Mouse (Mus musculus): ENCODE results near the gene Camk2b.
"Not testable (repeated sequence)": the region's sequence is repeated elsewhere in the genome, so short reads cannot be mapped to it uniquely, and the experiment has no call there.

The Camk2b gene

DNA sequence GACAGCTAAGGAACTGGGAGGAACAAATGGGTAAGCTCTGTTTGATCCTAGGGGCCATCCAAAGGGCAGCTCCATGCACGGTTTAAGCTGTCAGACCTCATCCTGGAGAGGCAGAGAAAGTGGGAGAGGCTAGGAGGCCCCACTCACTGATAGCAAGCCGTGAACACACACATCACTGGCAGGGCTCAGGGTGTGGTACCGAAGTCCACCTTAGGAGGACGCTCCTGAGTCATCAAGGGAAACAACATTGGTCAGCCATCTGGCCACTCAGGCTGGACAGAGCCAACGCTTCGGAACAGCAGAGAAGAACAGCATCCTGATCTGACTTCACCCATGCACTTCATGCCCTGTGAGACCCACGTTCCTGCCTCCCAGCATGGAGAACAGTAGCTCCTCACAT lies 87.1 kb downstream of the Camk2b start:
- DNase-seq = no peak

DNA sequence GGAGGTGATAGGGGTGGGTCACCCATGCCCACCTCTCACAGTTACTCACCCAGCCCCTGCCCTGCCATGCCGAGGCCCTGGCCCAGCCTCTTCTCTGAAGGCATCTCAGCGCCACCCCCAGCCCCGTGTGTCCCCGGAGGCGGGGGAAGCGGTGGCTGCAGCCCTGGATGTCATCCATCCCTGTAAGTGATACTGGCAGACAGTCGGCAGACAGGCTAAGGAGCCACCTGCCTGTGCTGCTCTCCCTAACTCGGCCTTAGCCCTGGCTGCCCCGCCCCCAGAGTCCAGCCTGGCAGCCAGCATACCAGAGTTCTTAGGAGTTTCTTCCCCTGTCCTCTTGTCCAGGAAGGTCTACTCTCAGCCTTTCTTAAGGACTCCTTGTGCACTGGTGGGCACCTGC lies 90.1 kb downstream of the Camk2b start:
- no peak for DNase-seq

DNA sequence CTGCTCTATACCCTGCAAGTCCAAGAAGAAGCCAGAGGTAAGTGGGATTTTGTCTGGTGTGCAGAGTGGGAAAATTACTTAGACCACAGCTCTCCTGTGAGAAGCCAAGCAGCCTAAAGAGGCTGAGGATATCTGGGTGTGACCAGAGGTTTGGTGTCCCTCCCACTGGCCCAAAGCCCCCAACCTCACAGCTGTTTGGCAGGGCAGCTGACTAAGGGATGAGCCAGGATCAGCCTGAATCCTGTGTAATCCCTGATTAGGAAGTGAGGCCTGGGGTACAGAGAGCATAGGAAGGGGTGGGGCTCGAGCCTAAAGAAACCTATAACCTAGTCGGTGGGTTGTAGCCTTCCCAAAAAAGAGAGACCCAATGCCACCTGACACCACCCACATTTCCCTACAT lies 91.1 kb downstream of the Camk2b start:
- DNase-seq = no peak

DNA sequence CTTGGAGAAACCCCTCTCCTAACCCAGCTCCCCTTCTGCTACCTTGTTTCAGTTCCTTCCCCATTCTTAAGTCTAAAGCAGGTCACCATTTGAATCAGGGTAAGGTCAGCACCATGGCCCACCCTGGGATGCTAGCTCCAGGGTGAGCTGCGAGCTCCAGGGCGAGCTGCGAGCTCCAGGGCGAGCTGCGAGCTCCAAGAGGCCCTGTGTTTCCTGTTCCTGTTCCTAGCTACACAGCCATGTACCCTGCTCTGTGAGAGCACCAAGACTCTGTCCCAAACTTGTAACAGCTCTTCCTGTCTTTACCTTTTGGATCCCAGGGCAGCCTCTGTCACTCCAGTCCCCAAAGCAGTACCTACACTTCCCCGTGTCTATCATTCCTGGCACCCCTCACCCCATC lies 92.1 kb downstream of the Camk2b start:
- DNase-seq = no peak

DNA sequence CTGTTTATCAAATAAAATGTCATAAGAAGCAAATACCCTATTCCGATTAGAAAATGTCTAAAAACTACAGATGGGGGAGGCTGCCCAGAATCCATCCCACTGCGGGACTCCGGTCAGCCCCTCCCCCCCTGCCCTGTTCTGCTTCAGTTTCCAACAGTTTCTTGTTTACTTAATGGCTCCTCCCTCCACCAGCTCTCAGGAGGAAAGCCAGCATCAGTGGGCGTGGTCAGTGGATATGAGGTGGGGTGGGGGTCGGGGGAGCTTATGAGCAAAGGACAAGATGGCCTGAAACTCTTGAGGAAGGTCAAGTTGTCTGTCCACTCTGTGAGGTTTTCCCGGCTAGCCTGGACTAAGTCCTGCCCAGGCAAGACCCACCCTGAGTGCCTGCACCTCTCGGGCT lies 93.0 kb downstream of the Camk2b start:
- no peak for DNase-seq

DNA sequence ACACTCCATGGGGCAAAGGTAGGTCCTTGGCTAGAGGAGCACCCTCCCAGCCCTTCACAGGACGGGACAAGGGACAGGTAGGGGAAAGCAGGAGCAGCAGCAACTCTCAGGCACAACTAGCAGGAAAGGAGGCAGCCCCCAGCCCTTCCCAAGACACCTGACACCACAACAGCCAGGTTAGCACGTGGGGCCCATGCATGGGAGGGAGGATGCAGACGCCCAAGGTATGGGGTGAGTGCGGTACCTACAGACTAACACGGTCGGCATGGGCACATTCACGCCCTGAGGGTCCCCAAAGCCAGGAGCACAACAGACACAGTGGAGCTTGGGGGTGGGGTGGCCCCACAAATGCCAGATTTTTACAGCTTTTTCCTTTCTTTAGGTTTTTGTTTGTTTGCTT lies 95.0 kb downstream of the Camk2b start:
- DNase-seq = no peak

DNA sequence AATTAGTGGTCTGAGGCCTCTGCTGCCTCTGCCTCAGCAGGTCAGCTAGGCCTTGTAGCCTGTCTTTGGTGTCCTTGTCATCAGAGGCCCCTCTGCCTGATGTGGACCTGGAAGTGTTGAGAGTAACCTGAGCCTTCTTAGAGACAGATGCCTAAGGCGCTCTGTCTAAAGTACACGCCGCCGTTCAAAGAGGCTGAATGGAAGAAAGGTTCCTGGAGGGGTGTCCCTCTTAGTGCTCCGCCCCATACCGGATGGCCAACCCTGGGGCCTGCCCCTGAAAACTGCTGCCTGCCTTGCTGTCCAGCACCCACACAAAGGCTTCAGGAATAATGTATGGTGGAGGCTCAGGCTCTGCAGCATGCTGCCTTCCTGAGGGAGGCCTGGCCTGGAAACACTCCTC lies 97.9 kb downstream of the Camk2b start:
- no peak for DNase-seq

DNA sequence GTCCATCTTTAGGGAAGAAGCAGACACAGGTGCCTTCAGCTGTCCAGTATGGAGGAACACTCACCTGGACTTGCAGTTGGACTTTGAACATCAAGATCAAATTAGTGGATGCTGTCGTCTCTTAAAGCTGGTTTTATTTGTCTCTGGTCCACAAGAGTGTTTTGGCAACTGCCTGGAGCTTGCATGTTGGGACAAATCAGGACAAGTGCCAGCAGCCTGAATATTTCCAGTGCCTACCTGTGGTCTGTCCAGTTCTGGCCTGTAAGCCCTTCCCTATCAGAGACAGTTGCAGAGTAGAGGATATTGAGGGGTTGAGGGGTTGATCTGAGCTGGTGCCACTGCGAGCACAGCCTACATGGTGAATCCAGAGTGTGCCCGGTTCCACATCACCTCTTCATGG lies 99.4 kb downstream of the Camk2b start:
- DNase-seq = no peak

DNA sequence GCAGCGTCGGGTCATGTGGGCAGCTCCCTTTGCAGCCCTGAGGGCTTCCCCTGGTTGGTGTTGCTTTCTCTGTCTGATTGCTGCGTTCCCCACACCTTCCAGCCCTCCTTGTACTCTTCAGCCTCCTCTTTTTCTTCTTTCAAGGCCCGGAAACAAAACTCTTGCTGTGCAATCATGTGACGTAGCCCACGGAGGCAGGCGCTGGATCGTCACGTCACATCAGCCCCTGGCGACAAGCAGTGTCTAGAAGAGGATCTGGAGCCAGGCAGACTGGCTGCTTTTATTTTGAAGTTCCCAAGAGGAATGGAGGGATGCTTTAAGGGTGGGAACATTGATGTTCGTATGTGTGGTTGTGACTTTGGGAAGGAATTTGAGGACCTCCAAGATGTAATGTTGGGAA lies 100.3 kb downstream of the Camk2b start:
- no peak for DNase-seq

DNA sequence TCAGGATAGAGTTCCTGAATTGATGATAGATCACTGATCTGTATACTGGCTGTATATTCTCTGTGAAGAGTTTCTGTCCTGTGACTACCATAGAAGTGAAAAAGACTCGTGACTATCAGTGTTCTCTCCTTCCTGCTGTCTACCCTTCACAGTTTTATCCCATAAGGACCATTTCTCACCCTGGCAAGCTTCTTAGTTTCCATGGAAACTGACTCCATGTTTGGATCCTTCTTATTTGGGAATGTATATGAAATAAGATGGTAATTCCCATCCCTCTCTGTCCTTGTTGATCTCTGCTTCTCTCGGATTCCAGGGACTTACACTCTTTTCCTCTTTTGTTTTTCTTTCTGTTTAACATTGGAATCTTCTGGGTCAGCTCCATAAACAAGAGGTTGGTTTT lies 106.1 kb downstream of the Camk2b start:
- no peak for DNase-seq

DNA sequence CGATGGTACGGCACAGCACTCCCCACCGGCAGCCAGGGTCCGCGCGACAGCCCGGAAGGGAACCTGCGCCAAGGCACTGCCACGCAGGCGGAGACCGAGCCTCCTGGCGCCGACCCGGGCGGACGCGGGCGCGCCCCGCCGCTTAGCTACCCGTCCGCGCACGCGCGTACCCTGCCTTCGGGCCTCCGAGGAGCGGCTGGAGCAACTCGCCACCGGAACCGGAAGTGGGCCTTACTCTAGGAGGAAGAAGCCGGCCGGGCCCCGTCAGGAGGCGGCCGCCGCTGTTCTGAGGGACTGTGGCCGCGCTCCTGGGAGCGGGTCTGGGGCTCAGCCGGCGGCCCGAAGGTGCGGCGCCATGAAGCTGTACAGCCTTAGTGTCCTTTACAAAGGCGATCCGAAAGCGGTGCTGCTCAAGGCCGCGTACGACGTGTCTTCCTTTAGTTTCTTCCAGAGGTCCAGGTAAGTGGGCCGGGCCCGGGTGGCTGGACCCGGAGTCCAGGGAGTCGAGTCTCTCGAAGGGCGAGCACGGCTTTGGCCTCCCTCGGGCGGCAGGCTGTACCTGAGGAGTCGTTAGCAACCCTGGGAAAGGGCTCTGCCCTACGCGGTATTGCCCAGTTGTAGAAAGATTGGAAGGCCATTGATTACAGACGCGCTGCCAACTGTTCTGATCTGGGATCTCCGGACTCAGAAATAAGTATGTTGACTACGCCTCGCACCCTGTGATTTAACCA lies 110.5 kb downstream of the Camk2b start, which contains the start of gene Ykt6:
Ykt6 (plus strand) TSS at position 148 of the 731 bp plus-strand sequence.
- peak; percentile 97 for DNase-seq

DNA sequence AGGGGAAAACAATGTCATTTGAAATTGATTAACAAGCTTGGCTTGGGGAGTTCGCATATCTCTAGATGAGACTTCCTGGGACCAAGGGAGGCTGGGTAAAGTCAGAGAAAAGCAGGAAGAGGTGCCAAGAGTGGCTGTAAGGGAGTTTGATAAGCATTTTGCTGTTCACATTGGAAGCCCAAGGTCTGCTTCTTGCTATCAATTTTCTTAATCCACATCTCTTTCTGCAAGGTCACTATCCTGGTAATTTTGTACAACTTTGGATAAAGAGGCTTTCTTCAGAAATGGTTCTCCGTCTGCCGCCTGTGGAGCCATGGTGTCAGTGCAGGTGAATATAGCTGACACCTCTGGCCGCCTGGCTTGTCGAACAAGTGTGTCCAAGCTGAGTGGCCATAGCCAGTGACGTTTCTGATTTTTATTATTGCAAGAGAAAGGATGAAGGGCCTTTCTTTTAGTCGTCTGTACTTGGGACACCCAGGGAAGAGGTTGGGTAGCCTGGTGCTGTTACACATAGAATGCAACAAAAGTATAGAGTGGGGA lies 111.1 kb downstream of the Camk2b start:
- peak; percentile 50 for DNase-seq

DNA sequence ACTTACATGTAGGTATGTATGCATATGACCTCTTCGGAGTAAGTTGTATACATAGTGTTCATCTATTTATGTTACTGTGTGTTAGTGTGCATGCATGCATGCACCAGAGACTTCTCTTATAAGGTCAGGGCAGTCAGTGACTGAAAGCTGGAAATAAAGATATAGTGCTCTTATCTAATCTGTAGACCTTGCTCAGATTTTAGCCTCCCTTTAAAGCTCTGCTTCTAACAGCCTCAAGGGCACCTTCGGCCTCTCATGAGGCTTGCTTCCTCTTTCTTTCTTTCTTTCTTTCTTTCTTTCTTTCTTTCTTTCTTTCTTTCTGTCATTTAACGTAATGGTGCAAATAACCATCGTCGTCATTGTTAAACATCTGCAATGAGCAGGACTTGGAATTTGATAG lies 111.7 kb downstream of the Camk2b start:
- no peak for DNase-seq

DNA sequence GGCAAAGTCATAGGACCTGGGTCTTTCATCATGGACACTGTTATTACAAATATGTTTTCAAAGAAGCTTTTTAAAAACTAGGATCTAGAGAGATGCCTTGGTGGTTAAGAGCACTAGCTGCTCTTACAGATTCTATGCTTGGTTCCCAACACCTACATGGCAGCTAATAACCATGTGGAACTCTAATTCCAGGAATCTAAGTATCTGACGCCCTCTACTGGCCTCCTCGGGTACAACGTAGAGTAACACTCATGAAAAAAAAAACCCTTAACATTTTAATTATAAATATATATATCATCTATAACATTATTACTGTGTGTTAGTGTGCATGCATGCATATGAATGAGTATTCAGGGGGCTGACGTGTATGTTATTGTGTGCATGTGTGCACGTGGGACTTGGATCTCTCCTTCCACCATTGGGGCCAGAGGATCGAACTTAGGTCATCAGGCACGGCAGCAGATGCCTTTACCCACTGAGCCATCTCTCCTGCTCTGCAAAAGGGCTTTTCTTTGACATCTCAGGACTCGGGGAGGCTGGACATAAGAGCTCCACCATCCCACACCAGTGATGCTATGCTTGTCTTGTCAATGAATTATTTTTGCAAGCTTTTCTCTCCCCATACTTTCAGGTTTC lies 112.9 kb downstream of the Camk2b start:
- DNase-seq = peak; percentile 45

DNA sequence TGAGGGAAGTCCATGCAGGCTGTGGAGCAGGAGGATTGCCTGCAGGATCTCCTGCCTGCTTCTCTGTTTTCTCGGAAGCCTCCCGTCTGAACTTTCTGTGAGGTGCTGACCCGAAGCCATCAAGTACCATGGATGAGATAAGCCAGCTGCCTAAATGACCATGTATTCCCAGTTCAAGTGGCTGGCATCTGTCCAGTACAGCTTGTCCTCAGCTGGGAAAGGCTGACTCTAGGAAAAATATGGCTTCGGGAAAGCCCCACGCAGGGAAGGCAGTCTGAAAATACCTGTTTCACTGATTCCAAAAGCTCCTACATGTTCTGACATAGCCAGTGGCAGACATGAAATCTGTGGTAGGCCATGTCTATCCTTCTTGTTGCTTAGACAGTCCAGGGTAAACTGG lies 113.7 kb downstream of the Camk2b start:
- no peak for DNase-seq

DNA sequence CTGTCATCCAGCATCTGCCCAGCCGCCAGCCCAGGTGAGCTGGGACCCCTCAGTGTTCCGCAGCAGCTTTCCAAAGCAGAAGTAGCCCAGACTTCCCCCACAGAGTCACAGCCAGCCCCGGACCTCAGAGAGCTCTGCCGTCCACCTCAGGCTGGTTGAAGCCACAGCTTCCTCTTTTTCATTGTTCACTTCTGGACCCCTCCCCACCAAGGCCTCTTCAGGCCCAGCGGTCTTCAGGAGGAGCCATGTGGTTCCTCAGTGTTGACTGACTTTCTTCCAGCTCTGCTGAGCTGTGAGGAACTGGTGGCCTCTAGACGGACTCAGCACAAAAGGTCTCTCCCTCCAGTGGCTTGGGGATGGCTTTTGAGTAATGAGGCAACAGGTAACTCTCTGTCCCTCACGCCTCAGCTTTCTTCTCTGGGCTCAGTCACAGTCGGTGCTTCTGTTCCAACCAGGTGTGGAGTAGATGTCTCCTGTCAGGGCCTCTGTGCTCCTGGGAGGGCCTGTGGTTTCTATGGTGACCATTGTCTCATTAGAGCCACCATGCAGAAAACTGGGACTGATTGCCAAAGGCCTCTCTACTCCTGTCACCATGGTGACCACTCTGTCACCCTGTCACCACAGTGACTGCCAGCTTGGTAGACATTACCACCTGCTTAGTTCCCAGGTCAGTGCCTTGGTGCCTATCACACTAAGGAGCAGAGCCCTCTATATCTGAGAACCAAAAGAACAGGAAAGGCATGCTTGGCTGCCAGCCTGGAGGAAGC lies 116.4 kb downstream of the Camk2b start, which contains the start of gene Gck:
Gck (minus strand) TSS at position 496 of the 767 bp plus-strand sequence.
- peak; percentile 43 for DNase-seq

DNA sequence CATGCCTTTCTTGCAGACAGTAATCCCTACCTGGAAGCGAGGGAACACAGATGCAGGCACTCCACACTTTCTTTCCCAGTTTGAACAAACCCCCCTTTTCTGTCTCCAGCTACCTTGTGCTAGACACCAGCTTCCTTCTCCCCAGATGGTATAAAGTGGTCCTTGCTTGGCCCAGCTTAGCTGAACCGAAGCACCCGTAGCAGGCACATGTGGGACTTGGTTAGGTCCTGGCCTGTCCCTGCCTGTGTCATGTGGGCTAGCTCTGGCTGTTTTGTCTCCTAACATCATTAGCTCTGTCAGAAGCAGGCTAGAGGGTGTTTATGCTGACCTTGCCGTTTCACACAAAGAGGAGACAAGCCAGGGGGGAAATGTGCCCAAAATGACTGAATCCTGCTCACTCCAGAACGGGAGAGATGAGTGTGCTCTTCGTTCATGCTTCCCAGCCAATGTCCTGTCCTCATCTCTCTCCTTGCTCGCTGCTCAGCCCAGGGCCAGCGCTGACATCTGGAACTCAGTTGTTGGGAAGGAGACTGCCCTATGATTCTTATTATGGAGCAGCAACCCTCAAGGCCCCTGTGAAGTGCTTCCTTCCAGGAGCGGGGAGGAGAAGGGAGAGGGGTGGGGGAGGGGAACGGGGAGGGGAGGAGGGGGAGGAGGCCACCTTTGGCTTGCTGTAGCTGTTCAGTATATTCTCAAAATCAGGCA lies 117.5 kb downstream of the Camk2b start:
- no peak for DNase-seq

DNA sequence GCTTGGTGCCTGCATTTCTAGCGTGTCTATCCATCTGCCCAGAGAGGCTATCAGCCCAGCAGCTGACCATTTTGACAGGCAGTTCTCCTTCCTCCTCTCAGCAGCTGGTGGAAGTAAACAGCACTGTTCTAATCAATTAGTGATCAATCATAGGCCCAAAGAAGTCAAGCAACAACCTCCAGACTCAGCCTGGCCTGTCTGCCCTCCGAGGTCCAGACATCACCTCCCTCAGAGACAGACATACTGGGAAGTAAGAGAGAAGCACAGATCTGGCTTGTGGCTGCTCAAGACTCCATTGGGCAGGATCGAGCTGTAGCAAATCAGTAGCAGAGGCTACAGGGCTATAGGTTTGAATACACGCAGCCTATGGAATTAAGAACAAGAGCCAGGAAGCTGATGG lies 118.4 kb downstream of the Camk2b start:
- DNase-seq = no peak

DNA sequence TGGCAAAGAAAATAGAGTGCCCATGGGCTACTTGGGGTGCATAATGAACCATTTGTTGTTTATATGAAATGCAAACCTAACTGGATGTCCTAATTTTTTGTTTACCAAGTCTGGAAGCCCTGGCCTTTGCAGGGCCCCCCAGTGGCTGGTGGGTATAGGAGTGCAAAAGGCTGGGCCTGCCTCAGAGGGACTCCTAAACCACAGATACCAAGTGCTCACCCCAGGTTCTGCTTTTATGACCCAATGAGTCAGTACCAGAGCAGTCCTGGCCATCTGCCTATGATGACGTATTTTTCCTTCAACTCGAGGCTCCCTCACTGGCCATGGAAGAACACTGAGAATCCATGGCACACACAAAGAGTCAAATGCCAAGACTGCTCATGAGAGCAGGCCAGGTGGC lies 121.1 kb downstream of the Camk2b start:
- no peak for DNase-seq

DNA sequence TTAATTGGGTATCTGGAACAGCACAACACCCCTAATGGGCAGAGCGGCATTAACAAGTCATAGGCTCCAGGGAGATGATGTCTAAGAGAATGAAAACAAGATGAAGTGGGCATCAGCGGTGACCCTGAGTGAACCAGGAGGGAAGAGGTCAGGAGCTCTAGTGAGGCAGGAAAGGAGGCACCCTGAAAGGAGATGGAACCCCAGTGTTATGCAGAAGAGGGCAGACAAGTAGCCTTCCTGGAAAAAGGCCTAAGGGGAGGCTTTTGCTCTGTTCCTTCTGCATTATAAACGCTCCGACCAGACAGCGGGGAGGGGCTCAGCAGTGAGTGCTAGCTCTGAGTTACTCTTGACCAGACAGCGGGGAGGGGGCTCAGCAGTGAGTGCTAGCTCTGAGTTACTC lies 123.2 kb downstream of the Camk2b start:
- no peak for DNase-seq

DNA sequence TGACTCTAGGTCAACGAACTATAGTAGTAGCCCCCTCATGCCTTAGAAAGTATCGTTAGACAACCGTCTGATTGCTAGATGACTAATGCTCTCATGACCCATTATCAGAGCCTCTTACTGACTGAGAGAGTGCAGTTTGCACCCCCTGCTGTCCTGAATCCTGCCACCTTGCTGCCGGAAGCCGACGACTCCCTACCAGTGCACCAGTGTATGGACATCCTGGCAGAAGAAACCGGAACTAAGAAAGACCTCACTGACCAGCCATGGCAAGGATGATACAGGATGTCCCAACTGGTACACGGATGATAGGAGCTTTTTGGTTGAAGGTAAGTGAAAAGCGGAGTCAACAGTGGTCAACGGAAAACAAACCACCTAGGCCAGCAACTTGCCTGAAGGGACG lies 131.6 kb downstream of the Camk2b start:
- not testable (repeated sequence) for DNase-seq

DNA sequence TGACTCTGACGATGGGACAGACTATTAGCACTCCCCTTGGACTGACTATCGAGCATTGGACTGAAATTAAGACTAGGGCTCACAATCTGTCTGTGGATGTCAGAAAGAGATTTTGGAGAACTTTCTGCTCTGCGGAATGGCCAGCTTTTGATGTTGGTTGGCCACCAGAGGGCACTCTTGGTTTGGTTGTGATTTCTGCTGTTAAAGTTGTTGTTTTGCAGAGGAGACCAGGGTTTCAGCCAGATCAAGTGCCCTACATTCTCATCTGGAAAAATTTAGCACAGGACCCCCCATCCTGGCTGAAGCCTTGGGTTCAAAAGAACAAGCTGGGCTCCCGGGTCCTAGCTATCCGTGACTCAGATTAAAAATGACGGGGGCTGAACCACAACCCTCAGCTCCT lies 134.2 kb downstream of the Camk2b start:
- not testable (repeated sequence) for DNase-seq

DNA sequence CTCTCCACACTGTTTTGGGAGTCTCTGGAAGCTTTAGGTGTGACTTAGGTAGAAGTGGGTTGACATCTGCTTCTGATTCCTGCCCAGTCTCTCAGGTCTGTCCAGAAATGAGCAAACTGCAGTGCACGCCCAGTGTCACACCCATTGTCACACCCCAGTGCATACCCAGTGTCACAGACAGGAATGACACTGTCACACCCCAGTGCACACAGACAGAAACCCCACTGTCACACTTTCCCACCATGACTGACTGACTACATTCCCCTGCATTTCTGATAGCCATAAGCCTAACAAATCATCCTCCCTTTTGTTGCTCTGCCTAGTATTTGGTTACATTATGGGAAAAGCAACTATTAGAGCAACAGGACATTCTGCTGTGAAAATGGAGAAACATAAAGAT lies 135.6 kb downstream of the Camk2b start:
- no peak for DNase-seq

Data from liver (tissue).